Mouse (Mus musculus) activated CD4-positive, CD25-positive, alpha-beta regulatory T cell, adult 4 months (primary cell): ENCODE results near the gene Rufy1. TPM values are rescaled to one million over a fixed set of nuclear protein-coding genes. Genes with fewer than 3 reads are reported as not detected.
A peak's percentile ranks its signal among the peaks of the same experiment; 100 is the strongest.
"Not testable (repeated sequence)": the region's sequence is repeated elsewhere in the genome, so short reads cannot be mapped to it uniquely, and the experiment has no call there.

ENCODE experiments used
- ATAC-seq: one replicate; pipeline ENCODE4 v1.8.0; 2017
- polyA plus RNA-seq, 2 experiments: library from polyadenylated mRNA; unstranded; fragments of 100-300 nt; shearing (Covaris generic); gene quantifications; one replicate each; pipeline ENCODE4 v1.2.1; 2017

Rufy1 gene
- 10 to 100 TPM in 1 of 2 experiments, 1 to 10 TPM in 1; 9.5 to 10.2 TPM for polyA plus RNA-seq

- peak; percentile 76 for ATAC-seq
These were observed at the start of gene Rufy1 for GRCm38 (mm10) chr11:50430277-50431133. Gene Rufy1 (minus strand): TSS chr11:50431125.

GRCm38 (mm10) chr11:50478072-50478471 is 47.1 kb upstream of the Rufy1 start:
- no peak for ATAC-seq

- ATAC-seq = no peak
These were observed 46.7 kb upstream of the Rufy1 start for GRCm38 (mm10) chr11:50477486-50478070.

- ATAC-seq = no peak
These were observed 46.0 kb upstream of the Rufy1 start for GRCm38 (mm10) chr11:50476971-50477370.

- no peak for ATAC-seq
These were observed 43.0 kb upstream of the Rufy1 start for GRCm38 (mm10) chr11:50473933-50474332.

GRCm38 (mm10) chr11:50472161-50472939 is 41.4 kb upstream of the Rufy1 start:
- no peak for ATAC-seq

- ATAC-seq = no peak
These were observed 30.6 kb upstream of the Rufy1 start for GRCm38 (mm10) chr11:50461481-50461880.

- ATAC-seq = no peak
These were observed 28.3 kb upstream of the Rufy1 start for GRCm38 (mm10) chr11:50459250-50459649.

GRCm38 (mm10) chr11:50457111-50457911 is 26.4 kb upstream of the Rufy1 start:
- ATAC-seq = no peak

GRCm38 (mm10) chr11:50456455-50456854 is 25.5 kb upstream of the Rufy1 start:
- ATAC-seq = no peak

GRCm38 (mm10) chr11:50454934-50455333 is 24.0 kb upstream of the Rufy1 start:
- ATAC-seq = no peak

GRCm38 (mm10) chr11:50450236-50450635 is 19.3 kb upstream of the Rufy1 start:
- no peak for ATAC-seq

GRCm38 (mm10) chr11:50448163-50448562 is 17.2 kb upstream of the Rufy1 start:
- not testable (repeated sequence) for ATAC-seq

GRCm38 (mm10) chr11:50443259-50444065 is 12.5 kb upstream of the Rufy1 start:
- no peak for ATAC-seq

- ATAC-seq = no peak
These were observed 10.7 kb upstream of the Rufy1 start for GRCm38 (mm10) chr11:50441637-50442036.

- ATAC-seq = no peak
These were observed 9.8 kb upstream of the Rufy1 start for GRCm38 (mm10) chr11:50440691-50441090.

- no peak for ATAC-seq
These were observed 8.9 kb upstream of the Rufy1 start for GRCm38 (mm10) chr11:50439857-50440256.

GRCm38 (mm10) chr11:50432896-50433295 is 2.0 kb upstream of the Rufy1 start:
- no peak for ATAC-seq

- ATAC-seq = no peak
These were observed 1.1 kb upstream of the Rufy1 start for GRCm38 (mm10) chr11:50432069-50432440.

- no peak for ATAC-seq
These were observed 476 bp upstream of the Rufy1 start for GRCm38 (mm10) chr11:50431134-50432068.
